Mouse (Mus musculus): ENCODE data around the gene Mpped1.
A peak's percentile ranks its signal among the peaks of the same experiment; 100 is the strongest.

The Mpped1 gene

DNA sequence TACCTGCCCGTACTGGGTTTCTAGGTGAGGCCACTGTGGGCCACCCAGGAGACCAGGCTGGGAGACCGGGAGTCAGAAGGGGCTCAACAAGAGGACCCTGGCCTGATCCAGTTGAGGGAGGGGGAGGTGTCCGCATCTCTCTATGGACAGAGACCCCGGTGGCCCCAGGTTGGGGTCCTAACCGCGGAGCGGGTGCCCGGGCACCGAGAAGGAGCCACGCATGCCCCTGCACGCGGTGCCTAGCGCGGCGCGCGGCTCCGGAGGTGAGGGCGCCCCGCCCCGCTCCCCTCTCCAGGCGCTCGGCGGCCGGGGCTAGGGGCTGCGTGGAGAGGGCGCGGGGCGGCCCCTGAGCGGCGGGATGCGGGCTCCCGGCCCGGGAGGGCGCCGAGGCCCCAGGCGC lies at the start of gene Mpped1:
Gene Mpped1 (plus strand): TSS at position 81 of the 400 bp plus-strand sequence.
- no peak for DNase-seq (ENCODE audit: low spot score)

DNA sequence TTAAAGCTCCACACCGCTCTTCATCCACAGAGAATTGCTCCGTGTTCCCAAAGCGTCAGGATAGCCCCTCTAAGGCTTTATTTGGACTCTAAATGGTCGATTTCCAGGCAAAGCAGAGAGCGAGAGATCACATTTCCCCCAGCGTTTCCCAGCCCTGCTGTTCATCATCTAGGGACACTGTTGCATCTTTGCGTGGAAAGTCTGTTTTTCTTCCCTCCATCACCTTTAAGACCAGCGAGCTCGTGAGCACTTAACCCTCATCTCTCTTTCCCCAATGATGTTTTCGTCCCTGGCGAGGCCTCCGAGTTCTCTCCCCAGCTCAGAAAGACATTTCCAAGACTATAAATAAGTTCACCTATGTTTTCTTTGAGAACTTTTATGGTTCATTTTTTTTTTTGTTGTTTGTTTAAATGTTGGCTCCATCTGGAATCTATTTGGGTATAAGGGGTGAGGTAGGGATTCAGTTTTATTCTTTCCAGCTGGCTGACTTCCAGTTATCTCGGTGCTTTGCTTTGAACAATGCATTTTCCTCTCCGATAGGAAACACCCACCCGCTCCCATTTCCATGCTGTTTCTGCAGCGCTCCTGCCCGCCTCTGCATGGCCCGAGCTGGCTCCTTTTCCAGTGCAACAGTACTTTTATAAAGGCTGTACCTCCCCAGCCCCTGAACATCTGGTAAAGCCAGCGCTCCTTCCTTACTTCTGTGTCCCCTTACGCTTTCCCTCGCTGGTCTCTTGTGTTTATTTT lies 38.4 kb upstream of the Mpped1 start:
- DNase-seq (ENCODE audit: low spot score): peak; percentile 22

DNA sequence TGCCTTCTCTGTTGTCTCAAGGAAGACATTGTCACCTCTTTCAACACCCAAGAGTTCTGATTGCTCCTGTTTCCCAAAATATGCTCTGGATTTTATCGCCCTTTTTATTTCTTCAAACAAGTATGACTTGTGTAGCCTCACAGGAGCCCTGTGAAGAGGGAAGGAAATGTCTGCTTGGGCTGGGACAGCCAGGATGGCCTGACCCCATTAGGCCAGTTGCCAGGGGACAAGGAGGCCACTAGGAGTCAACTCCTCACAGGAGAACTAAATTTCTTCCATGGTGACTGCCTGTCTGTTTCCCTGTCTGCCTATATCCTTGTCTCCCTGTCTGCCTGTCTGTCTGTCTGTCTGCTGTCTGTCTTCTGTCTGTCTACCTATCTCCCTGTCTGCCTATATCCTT lies 37.2 kb upstream of the Mpped1 start:
- DNase-seq (ENCODE audit: low spot score): no peak

DNA sequence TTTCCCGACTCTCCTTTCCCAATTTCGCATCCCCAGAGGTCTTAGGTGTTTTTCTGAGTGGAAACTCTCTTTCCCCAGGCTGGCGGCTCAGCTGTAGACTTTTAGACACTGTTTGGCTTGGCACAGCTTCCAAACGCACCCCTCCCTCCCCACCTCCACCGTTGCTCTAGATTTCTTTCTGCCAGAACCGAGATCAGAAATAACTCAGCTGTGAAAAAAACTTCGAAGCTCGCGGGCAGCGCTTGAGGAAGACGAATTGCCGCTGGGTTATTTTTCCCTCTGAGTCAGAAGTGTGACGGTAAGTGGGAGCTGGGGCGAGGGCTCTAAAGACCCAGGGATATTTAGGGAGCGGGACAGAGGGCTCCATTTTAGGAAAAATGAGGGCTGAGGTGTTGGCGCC lies 33.0 kb upstream of the Mpped1 start:
- DNase-seq (ENCODE audit: low spot score): no peak

DNA sequence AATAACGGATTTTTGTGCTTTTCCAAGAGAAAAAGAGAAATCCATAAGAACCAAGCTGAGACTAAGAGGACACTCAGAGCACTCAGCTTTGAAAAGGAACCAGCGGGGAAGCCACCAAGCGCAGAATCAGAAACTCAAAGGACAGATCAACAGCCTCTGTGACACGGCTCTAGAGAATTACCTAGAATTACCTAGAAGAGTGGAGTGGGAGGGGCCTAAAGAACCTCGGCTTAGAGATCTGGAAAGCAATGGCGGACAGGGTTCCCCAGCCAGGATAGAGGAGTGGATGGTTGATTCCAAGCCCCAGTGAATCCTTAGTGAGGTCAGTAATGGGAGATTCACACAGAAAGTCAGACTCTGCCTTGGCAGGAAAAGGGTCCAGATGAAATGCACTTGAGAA lies 30.3 kb upstream of the Mpped1 start:
- no peak for DNase-seq (ENCODE audit: low spot score)

DNA sequence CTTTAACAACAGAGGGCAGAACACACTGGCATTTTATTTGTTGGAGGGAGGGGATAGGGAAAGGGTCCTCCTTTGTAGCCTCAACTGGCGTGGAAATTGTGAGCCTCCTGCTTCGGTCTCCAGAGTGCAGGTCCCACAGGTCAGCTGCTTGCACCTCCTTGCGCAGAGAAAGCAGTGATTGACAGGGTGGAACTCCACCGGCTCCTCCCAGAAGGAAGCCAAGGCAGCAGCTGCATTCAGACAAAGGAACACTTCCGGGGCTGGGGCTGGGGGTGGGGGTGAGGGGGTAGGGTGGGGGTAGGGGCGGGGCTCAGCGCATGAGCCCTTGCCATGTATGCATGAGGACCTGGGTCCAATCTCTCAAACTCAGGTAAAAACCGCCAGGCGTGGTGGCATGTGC lies 29.8 kb upstream of the Mpped1 start:
- no peak for DNase-seq (ENCODE audit: low spot score)

DNA sequence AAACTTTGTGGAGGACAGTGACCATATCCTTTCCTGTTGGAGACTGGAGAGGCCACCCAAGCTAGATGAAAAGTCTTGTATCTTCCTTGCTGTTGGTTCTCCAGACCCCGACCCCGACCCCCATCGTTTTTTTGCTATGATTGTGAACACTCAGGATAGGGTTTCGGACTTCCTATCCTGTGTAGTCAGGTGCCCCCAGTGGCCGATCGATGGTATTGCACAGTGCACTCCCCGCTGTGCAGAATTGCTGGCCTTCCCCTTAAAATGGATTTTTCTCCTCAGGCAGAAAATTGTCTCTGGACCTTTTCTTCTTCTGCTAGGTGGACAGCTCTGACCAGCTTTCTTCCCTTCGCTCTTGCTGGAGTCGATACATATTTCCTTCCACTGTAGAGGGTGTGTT lies 22.5 kb upstream of the Mpped1 start:
- DNase-seq (ENCODE audit: low spot score): no peak

DNA sequence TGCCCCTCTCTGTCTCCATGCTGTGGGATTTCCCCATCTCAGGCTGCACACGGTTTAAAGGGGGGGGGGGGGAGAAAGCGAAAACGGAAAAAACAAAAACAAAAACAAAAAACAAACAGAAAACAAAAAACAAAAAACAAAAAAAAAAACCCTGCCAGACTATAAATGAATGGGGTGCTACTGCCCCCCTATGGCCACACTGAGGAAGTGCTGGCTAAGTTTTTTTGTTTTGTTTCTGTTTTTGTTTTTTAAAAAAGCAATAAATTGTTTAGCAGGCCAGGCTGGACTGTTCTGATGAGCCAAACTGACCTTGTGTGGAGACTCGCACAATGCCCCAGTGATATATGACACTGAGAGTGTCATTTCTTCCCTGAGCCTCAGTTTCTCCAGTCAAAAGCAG lies 20.3 kb upstream of the Mpped1 start:
- DNase-seq (ENCODE audit: low spot score): no peak

DNA sequence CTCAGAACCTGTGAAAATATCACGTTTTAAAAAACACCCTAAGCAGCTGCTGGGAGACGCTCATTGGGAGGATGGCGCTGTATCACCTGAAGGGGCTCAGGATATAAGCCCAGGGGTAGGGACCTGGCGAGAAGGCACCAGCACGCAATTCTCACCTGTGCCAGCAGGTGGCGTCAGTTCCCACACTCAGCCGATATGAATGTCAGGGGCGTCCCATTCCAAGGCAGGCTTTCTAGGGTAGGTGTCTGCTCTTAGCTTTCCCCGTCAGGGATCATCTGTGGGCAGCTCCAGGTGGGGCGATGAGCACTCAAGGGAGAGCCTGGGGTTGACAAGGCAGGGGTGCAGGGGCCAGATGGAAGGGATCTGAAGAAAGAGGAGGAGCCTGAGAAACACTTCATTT lies 18.6 kb upstream of the Mpped1 start:
- peak; percentile 11 for DNase-seq (ENCODE audit: low spot score)

DNA sequence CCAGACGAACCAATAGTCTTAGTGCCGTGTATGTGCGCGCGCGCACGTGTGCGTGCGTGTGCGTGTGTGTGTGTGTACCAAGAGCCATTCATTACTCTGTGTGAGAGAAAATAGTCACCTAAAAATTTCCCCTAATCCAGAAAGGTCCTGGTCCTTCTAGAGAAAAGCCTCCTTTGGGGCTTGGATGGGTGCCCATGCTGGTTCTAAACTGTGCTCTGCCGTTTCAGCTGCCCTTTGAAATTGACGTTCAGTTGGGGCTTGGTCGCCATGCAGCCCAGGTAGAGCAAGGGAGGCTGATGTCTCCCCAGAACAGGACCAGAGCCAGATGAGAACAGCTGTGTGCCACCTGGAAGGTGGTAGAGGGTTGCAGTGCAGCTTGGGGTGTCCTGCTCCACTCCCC lies 17.8 kb upstream of the Mpped1 start:
- no peak for DNase-seq (ENCODE audit: low spot score)

DNA sequence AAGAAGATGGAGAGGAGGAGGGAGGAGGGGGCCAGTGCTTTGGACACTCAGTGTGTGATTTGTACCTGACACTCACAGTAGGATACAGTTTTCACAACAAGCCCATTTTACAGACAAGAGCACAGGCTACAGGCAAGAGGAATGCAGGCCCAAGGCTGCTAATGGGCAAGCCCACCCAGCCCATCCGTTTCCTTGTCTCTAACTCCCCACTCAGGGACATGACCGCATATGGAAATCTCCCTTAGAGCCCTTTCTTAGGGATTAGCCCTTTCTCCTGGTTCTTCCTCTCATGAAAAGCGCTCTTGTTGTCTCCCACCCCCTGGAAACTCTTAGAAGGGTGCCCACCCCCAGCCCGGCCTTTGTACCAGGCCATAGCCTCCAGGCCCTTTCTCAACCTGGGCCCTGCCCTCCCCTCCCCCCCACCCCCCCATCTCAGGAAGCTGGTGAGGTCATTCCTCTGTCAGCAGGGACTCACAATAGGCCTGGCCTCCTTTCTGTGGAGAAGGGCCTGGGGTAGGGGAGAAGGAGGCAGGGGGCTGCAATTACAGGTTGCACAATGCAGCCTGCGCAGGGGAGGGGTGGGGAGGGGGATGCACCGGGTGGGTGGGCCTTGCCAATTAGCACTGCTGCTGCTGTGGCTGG lies 13.8 kb upstream of the Mpped1 start:
- no peak for DNase-seq (ENCODE audit: low spot score)

DNA sequence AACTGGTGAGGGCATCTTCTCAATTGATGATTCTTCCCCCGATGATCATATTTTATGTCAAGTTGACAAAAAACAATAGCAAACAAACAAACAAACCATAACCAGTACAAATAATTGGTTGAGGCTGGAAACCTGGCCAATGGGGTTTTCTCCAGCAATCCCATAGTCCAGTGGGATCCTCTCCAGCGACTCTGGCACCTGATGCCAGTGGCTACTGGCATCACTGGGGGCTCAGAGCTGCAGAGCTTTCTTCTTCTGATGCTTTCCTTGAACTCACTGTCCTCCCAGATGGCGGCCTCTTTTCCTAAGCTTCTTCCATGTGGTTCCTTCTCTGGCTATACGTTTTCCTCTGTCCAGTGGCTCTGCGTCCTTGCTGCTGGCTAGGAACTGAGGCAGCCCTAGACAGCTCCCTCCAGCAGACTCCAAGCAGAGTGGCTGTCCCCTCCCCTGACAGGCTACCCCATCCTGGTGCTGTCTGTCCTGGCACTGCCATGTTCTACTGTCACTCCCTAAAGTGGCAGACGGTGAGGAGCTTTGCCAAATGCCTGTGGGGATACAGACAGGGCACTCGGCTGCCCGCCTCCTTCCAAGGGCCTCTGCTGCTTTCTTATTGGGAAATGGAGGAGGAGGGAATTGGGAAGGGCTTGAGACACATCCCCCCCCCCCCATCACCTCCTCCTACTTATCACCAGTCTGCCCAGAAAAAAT lies 7.8 kb upstream of the Mpped1 start:
- no peak for DNase-seq (ENCODE audit: low spot score)

DNA sequence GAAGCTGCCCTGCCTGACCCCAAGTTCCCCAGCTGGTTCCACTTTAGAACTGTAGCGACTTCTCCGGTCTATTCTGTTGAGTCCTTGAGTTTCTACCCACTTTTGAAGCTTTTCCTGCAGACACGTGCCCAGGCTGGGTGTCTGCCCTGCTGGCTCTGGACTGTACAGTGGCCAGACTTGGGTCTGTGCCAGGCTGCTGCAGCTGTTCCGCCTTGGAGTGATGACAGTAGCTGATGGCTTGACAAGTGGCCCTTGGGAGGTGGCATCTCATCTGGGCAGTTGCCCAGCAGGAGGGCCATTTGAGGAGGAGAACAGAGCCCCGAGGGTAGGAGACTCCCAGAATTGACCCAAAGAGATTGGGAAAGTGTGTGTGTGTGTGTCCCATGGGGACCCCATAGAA lies 6.8 kb upstream of the Mpped1 start:
- no peak for DNase-seq (ENCODE audit: low spot score)

DNA sequence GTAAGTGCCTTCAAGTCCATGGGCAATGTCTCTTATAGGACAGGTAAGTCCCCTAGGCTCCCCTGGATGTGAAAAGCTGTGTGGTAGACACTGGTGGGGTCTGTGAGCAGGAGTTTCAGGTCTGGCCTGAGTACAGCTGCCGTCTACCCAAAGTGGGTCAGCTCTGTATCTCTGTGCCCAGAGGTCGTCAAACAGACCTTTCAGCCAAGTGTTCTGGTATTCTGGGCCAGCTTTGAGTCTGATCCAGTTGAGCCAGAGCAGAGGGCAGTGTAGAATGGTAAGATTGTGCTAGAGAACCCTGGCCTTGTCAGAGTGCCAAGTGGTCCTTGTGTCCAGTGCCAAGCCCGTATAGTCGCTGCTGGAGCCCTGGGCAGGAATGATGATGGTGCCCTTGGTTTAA lies 6.3 kb upstream of the Mpped1 start:
- DNase-seq (ENCODE audit: low spot score): no peak

DNA sequence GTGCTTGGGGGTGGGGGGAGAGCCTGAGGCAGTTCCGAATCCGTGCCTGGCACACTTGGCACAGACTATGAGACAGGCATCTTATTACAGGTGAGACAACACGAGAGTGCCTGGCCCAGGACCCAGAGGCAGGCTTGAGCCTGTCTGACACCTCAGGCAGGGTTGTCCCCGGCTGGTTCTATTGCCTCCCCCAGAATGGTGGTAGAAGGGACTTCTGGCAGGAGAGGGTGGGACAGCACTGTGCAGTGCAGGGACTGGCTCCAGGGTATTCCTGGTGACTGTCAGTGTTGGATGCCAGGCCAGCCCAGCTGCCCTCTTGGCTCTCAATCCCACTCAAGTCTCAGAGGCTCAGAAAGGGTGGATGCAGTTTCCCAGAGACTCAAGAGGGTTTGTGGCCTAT lies 4.3 kb upstream of the Mpped1 start:
- no peak for DNase-seq (ENCODE audit: low spot score)

DNA sequence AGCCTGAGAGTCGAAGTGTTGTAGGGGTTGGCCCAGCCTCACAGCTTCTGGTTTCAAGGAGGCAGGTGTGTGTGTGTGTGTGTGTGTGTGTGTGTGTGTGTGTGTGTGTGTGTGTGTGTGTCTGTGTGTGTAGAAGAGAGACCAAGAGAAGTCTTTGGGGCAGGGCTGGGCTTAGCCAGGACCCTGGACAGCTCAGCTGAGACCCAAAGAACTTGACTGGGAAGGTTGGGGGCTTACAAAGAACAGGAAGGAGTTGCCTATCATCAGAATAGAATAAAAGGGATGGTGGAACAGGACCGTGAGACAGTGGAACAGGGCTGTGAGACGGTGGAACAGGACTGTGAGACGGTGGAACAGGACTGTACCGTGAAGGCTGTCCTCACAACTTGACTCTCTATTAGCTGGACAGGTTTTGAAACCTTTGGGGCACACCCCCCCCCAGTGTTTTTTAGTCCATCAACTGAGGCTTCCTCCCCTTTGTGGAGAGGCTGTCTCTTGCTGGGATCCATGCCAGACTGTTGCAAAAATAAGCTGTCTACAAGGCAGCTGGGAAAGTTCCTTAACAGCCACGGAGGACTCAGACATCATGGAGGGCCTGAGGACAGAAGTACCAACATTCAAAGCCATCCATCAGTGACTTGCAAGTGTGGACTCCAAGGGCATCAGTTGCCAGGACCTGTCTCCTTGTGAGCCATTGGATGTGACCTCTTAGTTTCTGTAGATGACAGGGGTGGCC lies 2.8 kb upstream of the Mpped1 start:
- no peak for DNase-seq (ENCODE audit: low spot score)

DNA sequence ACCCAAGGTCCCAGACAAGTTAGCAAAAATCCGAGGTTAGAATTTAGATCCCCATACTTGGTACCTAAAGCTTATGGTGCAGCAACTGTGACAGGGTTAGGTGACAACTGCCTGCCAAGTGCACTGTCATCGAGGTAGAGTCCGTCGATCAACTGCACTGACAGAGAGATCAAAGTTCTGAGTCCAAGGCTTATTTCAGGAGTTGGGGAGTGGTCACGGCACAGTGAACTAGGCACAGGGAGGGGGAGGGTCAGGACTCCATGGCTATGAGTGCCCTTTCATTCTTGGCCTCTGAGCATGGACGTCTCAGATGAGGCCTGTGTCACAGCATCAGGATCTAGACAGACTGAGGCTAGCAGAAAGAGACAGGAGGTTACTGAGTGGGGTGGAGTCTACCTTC lies 1.8 kb upstream of the Mpped1 start:
- DNase-seq (ENCODE audit: low spot score): no peak

DNA sequence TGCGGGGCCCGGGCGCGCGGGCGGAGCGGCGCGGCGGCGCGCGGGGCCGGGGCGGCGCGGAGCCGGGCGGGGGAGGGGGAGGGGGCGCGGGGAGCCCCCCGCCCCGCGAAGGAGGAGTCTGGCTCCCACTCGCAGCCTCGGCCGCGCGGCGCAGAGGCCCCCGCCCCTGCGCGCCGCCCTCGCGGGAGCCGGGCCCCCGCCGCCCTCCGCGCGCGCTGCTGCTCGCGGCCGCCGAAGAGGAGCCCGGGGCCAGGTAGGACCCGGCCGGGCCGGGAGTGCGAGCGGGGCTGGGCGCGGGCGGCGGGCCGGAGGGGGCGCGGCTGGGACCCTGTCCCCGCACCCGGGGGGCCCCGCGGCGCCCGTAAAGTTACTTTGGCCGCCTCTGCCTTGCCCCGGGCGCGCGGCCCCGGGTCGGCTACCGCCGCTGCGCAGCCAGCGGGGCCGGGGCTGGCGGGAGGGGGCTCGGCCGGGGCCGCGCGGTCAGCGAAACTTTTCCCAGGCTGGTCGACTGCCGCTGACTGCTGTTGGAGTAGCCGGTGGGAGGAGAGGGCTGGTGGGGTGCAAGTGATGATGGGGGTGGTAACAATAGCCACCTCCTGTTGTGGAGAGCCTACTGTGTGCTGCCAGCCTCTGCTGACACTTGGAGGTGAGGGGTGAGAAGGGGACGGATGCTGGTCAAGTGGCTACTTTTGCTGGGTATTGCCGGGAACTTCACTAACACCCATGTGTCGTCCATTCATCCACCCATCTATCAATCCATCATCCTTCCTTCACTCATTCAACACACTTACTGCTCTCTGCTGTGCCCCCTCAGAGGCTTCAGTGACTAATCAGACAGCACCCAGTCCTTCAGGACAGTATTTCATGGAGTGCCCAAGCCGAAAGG lies 831 bp downstream of the Mpped1 start:
- DNase-seq (ENCODE audit: low spot score): no peak

DNA sequence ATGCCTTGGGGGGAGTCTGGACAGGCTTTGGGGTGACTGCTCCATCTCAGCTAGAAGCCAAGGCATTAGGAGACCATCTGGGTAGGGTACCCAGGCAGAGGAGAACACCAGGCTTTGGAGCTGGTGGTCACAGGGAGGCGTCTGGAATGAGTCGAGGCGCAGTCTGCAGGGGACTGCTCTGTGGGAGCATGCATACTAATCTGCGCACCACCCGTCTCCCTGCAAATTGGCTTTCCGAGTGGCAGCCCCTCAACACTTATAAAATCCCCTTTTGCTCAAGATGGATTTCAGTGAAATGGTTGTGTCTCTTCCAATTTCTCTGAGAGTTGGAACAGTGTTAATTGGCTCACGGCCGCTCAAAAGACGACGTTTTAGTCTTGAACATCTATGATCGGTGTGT lies 2.0 kb downstream of the Mpped1 start:
- DNase-seq (ENCODE audit: low spot score): no peak

DNA sequence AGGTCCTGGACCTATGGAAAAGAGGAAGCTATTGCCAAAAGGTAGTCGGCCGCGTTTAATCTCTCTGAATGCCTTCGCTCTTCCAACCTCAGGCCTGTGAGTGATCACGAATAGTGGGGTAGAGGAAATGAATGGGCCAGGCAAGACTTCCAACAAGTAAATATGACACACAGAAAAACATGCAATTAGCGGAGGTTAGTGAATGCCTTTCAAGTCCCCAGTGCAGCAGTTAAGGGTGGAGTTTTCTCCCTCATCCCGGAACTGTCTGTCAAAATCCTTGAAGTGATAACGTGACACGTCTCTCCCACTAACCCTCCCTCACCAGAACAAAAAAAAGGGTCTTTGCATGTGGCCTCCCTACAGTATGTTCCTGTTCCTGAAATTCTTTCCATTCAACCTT lies 3.0 kb downstream of the Mpped1 start:
- no peak for DNase-seq (ENCODE audit: low spot score)

DNA sequence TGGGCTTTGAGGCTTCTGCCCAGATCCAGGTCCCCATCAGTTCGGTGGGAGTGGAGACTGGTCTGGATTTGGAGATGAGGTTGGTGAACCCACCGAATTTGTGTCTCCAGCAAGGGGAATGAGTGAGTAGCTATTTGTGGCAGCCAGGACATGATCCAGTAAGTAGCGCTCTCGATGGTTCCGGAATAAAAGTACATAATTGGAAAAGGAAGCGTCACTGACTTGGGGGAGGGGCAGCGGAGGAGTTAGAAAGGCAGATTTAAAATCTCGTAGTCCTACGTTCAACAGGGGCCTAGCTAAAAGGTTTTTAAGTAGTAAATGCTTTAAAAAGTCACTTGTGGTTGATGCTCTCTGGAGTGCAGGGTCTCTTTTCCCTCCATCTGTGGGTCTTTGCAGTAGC lies 5.5 kb downstream of the Mpped1 start:
- no peak for DNase-seq (ENCODE audit: low spot score)

DNA sequence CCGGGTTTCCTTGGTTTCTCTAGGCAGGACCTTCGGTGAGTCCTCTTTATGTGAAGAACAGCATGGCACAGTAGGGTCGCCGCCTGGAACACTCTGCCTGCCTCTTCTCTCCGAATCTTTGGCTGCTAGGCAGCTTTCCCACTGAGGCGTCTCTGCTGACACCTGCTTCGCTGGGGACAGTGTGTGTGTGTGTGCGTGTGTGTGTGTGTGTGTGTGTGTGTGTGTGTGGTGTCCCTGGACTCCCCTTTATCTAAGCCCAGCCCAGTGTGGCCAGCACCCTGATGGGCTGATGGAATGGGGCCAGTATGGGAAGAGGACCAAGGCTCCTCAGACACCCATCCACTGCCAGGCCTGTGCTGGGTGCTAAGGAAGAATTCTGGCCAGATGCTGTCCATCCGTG lies 9.8 kb downstream of the Mpped1 start:
- DNase-seq (ENCODE audit: low spot score): no peak

All from yolk sac, embryonic 10.5 days (tissue).